Comparison of ENCODE assay signal across 25 mouse cellular contexts in the genomic region with DNA sequence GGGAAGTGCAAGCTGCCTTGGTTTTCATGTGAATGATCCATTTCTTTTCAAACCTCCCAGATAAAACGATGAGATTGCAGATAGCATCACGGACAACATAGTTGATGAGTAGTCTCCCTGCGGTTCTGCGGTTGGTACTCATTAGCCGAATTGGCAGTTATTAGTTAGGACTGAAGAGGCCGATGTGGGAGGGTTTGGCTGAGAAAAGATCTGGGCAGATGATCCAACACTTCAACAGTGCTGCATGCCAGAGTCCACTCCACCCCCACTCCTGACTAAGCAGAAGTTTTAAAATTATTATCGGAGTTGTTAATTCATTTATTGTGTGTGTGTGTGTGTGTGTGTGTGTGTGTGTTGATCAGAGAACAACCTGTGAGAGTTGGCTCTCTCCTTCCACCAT. TPM values are rescaled to one million over a fixed set of nuclear protein-coding genes. Genes with fewer than 3 reads are reported as not detected.
DNase-seq lines count a peak whose midpoint lies in the region; ATAC-seq and TF ChIP-seq lines count a peak whose summit lies in the region.
"Had no signal": no experiment of that assay in that cellular context is flagged by ENCODE, and none has a peak within 500 bp of the region (broad histone marks: within the 10 kb centered on the region; RNA-seq: fewer than 3 reads in every experiment).

No protein-coding gene starts in this region.

- 88% methylated on average over 7 of the region's 7 CpGs for WGBS in midbrain, embryonic 10.5 days
- 89% methylated on average over 7 of the region's 7 CpGs for WGBS in hindbrain, embryonic 14.5 days

- H3K9me3 ChIP-seq in midbrain, embryonic 10.5 days (replicated peaks): no peaks in the 10 kb centered on the region
- H3K9me3 ChIP-seq in hindbrain, embryonic 14.5 days (ENCODE audit: control insufficient read depth, low read length): no peaks in the 10 kb centered on the region
- H3K9me3 ChIP-seq: hindbrain, embryonic 10.5 days; liver, embryonic 12.5 days; lung, embryonic 15.5 days; midbrain, embryonic 15.5 days; stomach, embryonic 15.5 days had no signal

- no peak overlapping the region for H3K9ac ChIP-seq in hindbrain, embryonic 14.5 days
- H3K9ac ChIP-seq: forebrain, postnatal 0 days; liver, embryonic 12.5 days; lung, embryonic 15.5 days; midbrain, embryonic 15.5 days; stomach, embryonic 15.5 days had no signal

- H3K4me1 ChIP-seq in midbrain, embryonic 10.5 days: peaks cover 8% of the 10 kb centered on the region; the same call in 1 of the 2 replicates
- H3K4me1 ChIP-seq in hindbrain, embryonic 14.5 days (replicated peaks; ENCODE audit: control insufficient read depth, insufficient read depth, low read length): peaks cover 7% of the 10 kb centered on the region; the same call in 1 of the 2 replicates
- H3K4me1 ChIP-seq: hindbrain, embryonic 10.5 days; liver, embryonic 12.5 days; lung, embryonic 15.5 days; stomach, embryonic 15.5 days had no signal

- ATAC-seq in cerebellum, adult (ENCODE audit: insufficient number of reproducible peaks, low FRiP score, low TSS enrichment): no peak
- no peak for ATAC-seq in hindbrain, embryonic 14.5 days (ENCODE audit: low FRiP score)
- ATAC-seq: activated CD4-positive, CD25-positive, alpha-beta regulatory T cell, adult 4 months; forebrain, postnatal 0 days; midbrain, embryonic 15.5 days had no signal

- no peak overlapping the region for H3K4me2 ChIP-seq in hindbrain, embryonic 14.5 days (replicated peaks)
- H3K4me2 ChIP-seq: liver, embryonic 12.5 days; lung, embryonic 15.5 days; midbrain, embryonic 15.5 days; stomach, embryonic 15.5 days had no signal

- H3K27me3 ChIP-seq in midbrain, embryonic 10.5 days (ENCODE audit: low read depth, poor library complexity, severe bottlenecking): no peaks in the 10 kb centered on the region
- no peaks in the 10 kb centered on the region for H3K27me3 ChIP-seq in hindbrain, embryonic 14.5 days (ENCODE audit: control insufficient read depth, insufficient read depth, low read length)
- H3K27me3 ChIP-seq: liver, embryonic 12.5 days; lung, embryonic 15.5 days; midbrain, embryonic 15.5 days; stomach, embryonic 15.5 days had no signal

- H3K27ac ChIP-seq in layer of hippocampus, adult 2 months: peak overlapping the region; percentile 53; the same call in 1 of the 2 replicates
- no peak overlapping the region for H3K27ac ChIP-seq in midbrain, embryonic 10.5 days (replicated peaks)
- no peak overlapping the region for H3K27ac ChIP-seq in hindbrain, embryonic 14.5 days
- H3K27ac ChIP-seq: heart, adult 2 months; hindbrain, embryonic 10.5 days; liver, embryonic 12.5 days; lung, embryonic 15.5 days; midbrain, embryonic 15.5 days; stomach, embryonic 15.5 days had no signal

- TF ChIP-seq CTCF in brain, embryonic 14.5 days (IDR thresholded peaks at IDR 0.05; ENCODE audit: borderline replicate concordance, extremely low read depth, insufficient read depth, insufficient read length): no peak
- TF ChIP-seq CTCF in layer of hippocampus, adult 2 months (conservative IDR thresholded peaks at IDR 0.05): no peak

- DNase-seq in cerebellum, postnatal 10 days: peak; percentile 39 to 62
- peak; percentile 58 for DNase-seq in layer of hippocampus, adult 11-12 months (ENCODE audit: low spot score)
- DNase-seq in layer of hippocampus, postnatal 25 days (ENCODE audit: extremely low spot score in 1 of 2, low spot score in 1 of 2): no peak
- DNase-seq in brain, embryonic 14.5 days (ENCODE audit: low read depth): peak; percentile 35
- peak; percentile 52 to 54 for DNase-seq in layer of hippocampus, adult 2 months (ENCODE audit: low spot score in 2 of 2)
- DNase-seq in midbrain, embryonic 10.5 days (ENCODE audit: low spot score): no peak
- DNase-seq in hindbrain, embryonic 14.5 days (ENCODE audit: low spot score): no peak
- DNase-seq: cerebellum, adult 18-20 months; forebrain, postnatal 0 days; left cerebral cortex, postnatal 4 days; right cerebral cortex, adult 18-20 months had no signal

- H3K4me3 ChIP-seq in layer of hippocampus, adult 2 months: no peak overlapping the region
- H3K4me3 ChIP-seq in midbrain, embryonic 10.5 days: no peak overlapping the region
- no peak overlapping the region for H3K4me3 ChIP-seq in hindbrain, embryonic 14.5 days (replicated peaks; ENCODE audit: low read length)
- H3K4me3 ChIP-seq: erythroblast, embryonic 14.5 days; heart, adult 2 months; hindbrain, embryonic 10.5 days; liver, embryonic 12.5 days; lung, embryonic 15.5 days; midbrain, embryonic 15.5 days; stomach, embryonic 15.5 days had no signal

- no peaks in the 10 kb centered on the region for H3K36me3 ChIP-seq in midbrain, embryonic 10.5 days
- H3K36me3 ChIP-seq in hindbrain, embryonic 14.5 days (replicated peaks; ENCODE audit: control insufficient read depth, insufficient read depth): no peaks in the 10 kb centered on the region
- H3K36me3 ChIP-seq: hindbrain, embryonic 10.5 days; liver, embryonic 12.5 days; lung, embryonic 15.5 days; midbrain, embryonic 15.5 days; stomach, embryonic 15.5 days had no signal

- TF ChIP-seq POLR2A in brain, embryonic 14.5 days (IDR thresholded peaks at IDR 0.05; ENCODE audit: borderline replicate concordance, extremely low read depth, insufficient read depth, insufficient read length, poor library complexity, severe bottlenecking): no peak

RNA-seq across cellular contexts. Expression of gene Stmnd1, which starts 34.7 kb away (rescaled TPM):
- under 1 TPM in 1 of 2 experiments, not detected in 1; 0.27 TPM for total RNA-seq in layer of hippocampus, postnatal 25 days (2021)
- polyA plus RNA-seq in brain, embryonic 14.5 days (2012; rRNA removed): not detected in 2 replicates
- total RNA-seq in layer of hippocampus, adult 2 months (2021): not detected
- not detected in 2 replicates for polyA plus RNA-seq in midbrain, embryonic 10.5 days (2016; fragmentation: Nextera tagmentation; extraction: Ambion mirVana)
- 0.15 TPM in 1 of 2 replicates, not detected in the other for polyA plus RNA-seq in hindbrain, embryonic 14.5 days (2014; fragmentation: Nextera tagmentation; extraction: Ambion mirVana)
- total RNA-seq: forebrain, postnatal 0 days; megakaryocyte, adult 5-6 weeks; neutrophil, adult 5-6 weeks had no signal
- polyA plus RNA-seq: activated CD4-positive, CD25-positive, alpha-beta regulatory T cell, adult 4 months; embryonic facial prominence, embryonic 11.5 days; erythroblast, embryonic 14.5 days; forebrain, postnatal 0 days; hindbrain, embryonic 10.5 days; intestine, embryonic 14.5 days; liver, embryonic 12.5 days; midbrain, embryonic 15.5 days; small intestine, adult 2 months had no signal

Comparison
In these comparisons a context has a peak if more than half of its experiments do, and no peak if none do; other contexts are left out.
1. DNase-seq: peak in cerebellum, postnatal 10 days (2 of 2), layer of hippocampus, adult 11-12 months (single experiment), brain, embryonic 14.5 days (single experiment) and layer of hippocampus, adult 2 months (2 of 2); none in layer of hippocampus, postnatal 25 days (0 of 2), midbrain, embryonic 10.5 days (single experiment) and hindbrain, embryonic 14.5 days (single experiment).